Mouse (Mus musculus) hindbrain, embryonic 13.5 days (tissue): ENCODE results near the gene Dnmt3l. TPM values are rescaled to one million over a fixed set of nuclear protein-coding genes. Genes with fewer than 3 reads are reported as not detected.

Experiments used
- polyA plus RNA-seq: library from polyadenylated mRNA; unstranded; fragments of >200 nt; fragmentation: Nextera tagmentation; extraction: Ambion mirVana; gene quantifications from 2 replicates; pipeline ENCODE4 v1.2.1, GENCODE M21; 2015

The Dnmt3l gene
- polyA plus RNA-seq, 1 experiment from 2014 or later, result not detected

Other genes with a start within 250 kb of the Dnmt3l start
- gene Gm9639, start 246.9 kb upstream of the Dnmt3l start, polyA plus RNA-seq, result not detected in 2 replicates
- not detected in 2 replicates for gene Gm19668, start 242.8 kb upstream of the Dnmt3l start, polyA plus RNA-seq
- not detected in 2 replicates for gene Gm9507, start 230.1 kb upstream of the Dnmt3l start, polyA plus RNA-seq
- gene Gm2696, start 227.3 kb upstream of the Dnmt3l start, polyA plus RNA-seq, result not detected in 2 replicates
- not detected in 2 replicates for gene Krtap10-4, start 214.9 kb upstream of the Dnmt3l start, polyA plus RNA-seq
- gene Krtap10-10, start 206.0 kb upstream of the Dnmt3l start, polyA plus RNA-seq, result not detected in 2 replicates
- gene Gm36176, start 195.1 kb upstream of the Dnmt3l start, polyA plus RNA-seq, result not detected in 2 replicates
- not detected in 2 replicates for gene Gm10318, start 189.1 kb upstream of the Dnmt3l start, polyA plus RNA-seq
- gene Gm3285, start 180.0 kb upstream of the Dnmt3l start, polyA plus RNA-seq, result not detected in 2 replicates
- 12.5 and 14.0 TPM in 2 replicates for gene Lrrc3, start 139.4 kb upstream of the Dnmt3l start, polyA plus RNA-seq
- 3.0 and 3.9 TPM in 2 replicates for gene Trpm2, start 71.4 kb upstream of the Dnmt3l start, polyA plus RNA-seq
- 38.1 and 40.5 TPM in 2 replicates for gene 1810043G02Rik, start 63.4 kb upstream of the Dnmt3l start, polyA plus RNA-seq
- 106 and 107 TPM in 2 replicates for gene Pfkl, start 31.9 kb upstream of the Dnmt3l start, polyA plus RNA-seq
- 0.10 TPM in 1 of 2 replicates, not detected in the other for gene Aire, start 1.7 kb downstream of the Dnmt3l start, polyA plus RNA-seq
- gene Icosl, start 27.4 kb downstream of the Dnmt3l start, polyA plus RNA-seq, result 0.56 and 0.61 TPM in 2 replicates
- 20.3 and 21.8 TPM in 2 replicates for gene D10Jhu81e, start 127.8 kb downstream of the Dnmt3l start, polyA plus RNA-seq
- 15.5 and 17.3 TPM in 2 replicates for gene Pwp2, start 143.2 kb downstream of the Dnmt3l start, polyA plus RNA-seq
- gene Trappc10, start 202.7 kb downstream of the Dnmt3l start, polyA plus RNA-seq, result 23.1 and 24.7 TPM in 2 replicates